Mouse (Mus musculus) liver, embryonic 14.5 days (tissue): ENCODE results near the gene Gm49395.

Experiments
- CTCF ChIP-seq: IDR thresholded peaks from 2 replicates; pipeline ENCODE4 v1.5.1; 2016; ENCODE audit warnings: antibody characterized with exemption, low read depth, control low read depth
- EP300 ChIP-seq: IDR thresholded peaks from 2 replicates; pipeline ENCODE4 v1.6.1; 2016; ENCODE audit warnings: antibody characterized with exemption, low read depth

GRCm38 (mm10) chr13:114987668-114988067 lies 114.1 kb downstream of the Gm49395 start:
- TF ChIP-seq EP300 (no peak), CTCF (no peak)
